Mouse (Mus musculus): ENCODE data around the gene Slc7a5.
A peak's percentile ranks its signal among the peaks of the same experiment; 100 is the strongest.

Slc7a5 gene

DNA sequence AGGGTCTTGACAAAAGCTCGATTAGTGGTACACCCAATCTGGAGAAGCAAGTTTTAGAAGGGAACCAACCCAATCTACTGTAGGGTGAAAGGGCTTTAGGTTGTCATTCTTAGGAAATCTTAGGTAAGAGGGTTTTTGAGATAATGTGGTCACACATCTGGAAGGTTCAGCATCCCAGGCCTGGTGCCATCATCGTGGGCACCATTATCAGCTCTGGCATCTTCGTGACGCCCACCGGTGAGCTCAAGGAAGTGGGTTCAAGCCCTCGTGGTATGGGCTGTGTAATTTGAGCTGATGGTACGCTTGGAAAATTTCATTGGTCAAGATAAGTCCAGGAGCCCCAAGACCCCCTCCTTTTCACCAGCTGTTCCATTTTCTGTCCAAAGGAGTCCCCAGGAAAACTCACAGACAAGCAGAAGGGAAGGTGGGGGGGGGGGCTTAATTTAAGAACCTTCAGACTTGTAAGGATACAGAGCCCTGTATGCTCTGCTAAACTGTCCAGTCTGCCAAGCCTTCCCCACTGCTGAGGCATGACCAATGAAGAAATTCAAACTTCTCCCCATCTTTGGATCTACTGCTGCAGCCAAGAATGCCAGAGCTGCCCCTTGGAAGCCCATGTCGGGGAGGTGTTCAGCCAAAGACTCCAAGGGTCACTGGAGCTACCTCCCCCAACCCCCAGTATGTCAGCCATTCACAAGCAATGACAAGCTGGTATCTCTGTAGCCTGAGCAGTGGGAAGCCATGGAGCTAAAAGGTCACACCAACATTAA, 1.1 kb upstream of the Slc7a5 start:
- no peak for DNase-seq (ENCODE audit: low read depth, low spot score)

- DNase-seq (ENCODE audit: low read depth, low spot score) = peak; percentile 66
Observed at GRCm38 (mm10) chr8:121906542-121907512, 667 bp downstream of the Slc7a5 start.

- DNase-seq (ENCODE audit: low read depth, low spot score) = no peak
Observed at GRCm38 (mm10) chr8:121905864-121906263, 1.6 kb downstream of the Slc7a5 start.

- DNase-seq (ENCODE audit: low read depth, low spot score) = no peak
Observed at GRCm38 (mm10) chr8:121905420-121905819, 2.1 kb downstream of the Slc7a5 start.

- no peak for DNase-seq (ENCODE audit: low read depth, low spot score)
Observed at GRCm38 (mm10) chr8:121904999-121905398, 2.5 kb downstream of the Slc7a5 start.

- DNase-seq (ENCODE audit: low read depth, low spot score) = no peak
Observed at GRCm38 (mm10) chr8:121903977-121904376, 3.5 kb downstream of the Slc7a5 start.

- DNase-seq (ENCODE audit: low read depth, low spot score) = no peak
Observed at GRCm38 (mm10) chr8:121901498-121902236, 5.8 kb downstream of the Slc7a5 start.

GRCm38 (mm10) chr8:121899180-121900044, 8.1 kb downstream of the Slc7a5 start:
- no peak for DNase-seq (ENCODE audit: low read depth, low spot score)

DNA sequence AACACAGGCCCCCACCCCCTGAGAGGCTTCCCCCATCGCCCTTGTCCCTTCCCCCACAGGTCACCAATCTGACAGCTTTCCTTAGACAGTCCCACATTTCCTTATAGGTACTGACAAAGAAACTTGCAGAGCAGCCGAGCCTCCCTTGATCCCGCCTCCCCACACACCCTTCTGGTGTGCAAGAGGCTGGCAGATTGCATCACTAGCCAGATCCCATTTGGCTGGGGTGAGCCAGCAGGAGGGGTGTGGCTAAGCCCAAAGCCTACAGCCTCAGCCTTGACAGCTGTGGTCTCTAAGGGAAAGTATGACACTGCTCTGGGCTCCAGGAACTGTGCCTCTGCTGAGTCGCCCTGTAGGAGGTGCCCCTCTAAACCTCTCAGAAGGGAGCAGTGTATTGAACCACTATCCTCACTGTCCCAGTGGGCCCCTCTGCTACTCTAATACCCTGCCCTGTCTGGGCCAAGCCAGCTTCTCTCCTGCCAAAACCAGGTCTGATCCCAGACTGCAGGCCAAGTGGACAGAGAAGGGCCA, 9.0 kb downstream of the Slc7a5 start:
- peak; percentile 55 for DNase-seq (ENCODE audit: low read depth, low spot score)

- DNase-seq (ENCODE audit: low read depth, low spot score) = no peak
Observed at GRCm38 (mm10) chr8:121897871-121898381, 9.6 kb downstream of the Slc7a5 start.

GRCm38 (mm10) chr8:121897205-121897604, 10.3 kb downstream of the Slc7a5 start:
- no peak for DNase-seq (ENCODE audit: low read depth, low spot score)

DNA sequence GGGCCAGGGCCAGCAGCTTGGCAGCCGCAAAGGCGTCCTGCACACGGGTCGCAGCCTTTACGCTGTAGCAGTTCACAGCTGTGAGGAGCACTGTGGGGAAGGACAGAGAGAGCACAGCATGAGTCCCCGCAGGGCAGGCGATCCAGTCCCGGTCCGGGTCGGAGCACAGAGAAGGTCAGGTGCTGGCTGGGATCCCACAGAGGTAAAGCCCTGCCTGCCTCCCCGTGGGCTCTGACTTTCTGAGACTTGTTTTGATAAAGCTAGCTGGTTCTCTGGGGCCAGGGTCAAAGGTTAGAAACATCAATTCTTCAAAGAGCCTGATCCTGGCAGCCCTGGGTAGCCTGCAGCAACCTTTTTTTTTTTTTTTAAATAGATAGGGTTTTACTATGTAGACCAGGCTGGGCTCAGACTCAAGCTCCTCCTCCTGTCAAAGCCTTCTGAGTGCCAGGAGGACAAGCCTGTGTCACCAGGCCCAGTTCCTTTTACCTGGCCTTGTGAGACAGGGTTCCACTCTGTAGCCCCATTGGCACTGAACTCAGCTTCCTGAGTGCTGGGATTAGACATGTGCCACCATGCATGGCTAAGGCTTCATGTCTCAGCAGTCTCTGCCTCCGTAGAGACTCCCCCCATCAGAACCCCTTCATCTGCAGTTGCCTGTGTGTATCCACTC, 10.9 kb downstream of the Slc7a5 start:
- DNase-seq (ENCODE audit: low read depth, low spot score) = no peak

- DNase-seq (ENCODE audit: low read depth, low spot score) = no peak
Observed at GRCm38 (mm10) chr8:121895910-121896309, 11.6 kb downstream of the Slc7a5 start.

DNA sequence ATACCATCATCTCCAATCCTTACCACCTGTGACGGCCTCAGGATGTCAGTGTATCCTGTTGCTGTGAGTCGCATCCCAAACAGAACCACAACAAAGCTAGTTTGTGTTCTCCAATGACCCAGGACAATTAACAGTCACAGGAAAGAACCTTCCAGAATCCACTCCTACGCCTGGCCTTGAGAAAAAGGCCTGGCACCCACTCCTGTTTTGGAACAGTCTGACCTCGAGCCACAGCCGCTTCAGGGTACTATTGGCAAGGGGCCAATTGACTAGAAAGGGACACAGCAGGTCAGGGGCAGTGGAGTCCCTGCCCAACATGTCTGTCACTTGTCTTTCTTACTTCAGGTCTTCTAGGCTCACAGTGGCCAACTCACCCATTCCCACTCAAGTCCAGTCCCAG, 14.6 kb downstream of the Slc7a5 start:
- no peak for DNase-seq (ENCODE audit: low read depth, low spot score)

DNA sequence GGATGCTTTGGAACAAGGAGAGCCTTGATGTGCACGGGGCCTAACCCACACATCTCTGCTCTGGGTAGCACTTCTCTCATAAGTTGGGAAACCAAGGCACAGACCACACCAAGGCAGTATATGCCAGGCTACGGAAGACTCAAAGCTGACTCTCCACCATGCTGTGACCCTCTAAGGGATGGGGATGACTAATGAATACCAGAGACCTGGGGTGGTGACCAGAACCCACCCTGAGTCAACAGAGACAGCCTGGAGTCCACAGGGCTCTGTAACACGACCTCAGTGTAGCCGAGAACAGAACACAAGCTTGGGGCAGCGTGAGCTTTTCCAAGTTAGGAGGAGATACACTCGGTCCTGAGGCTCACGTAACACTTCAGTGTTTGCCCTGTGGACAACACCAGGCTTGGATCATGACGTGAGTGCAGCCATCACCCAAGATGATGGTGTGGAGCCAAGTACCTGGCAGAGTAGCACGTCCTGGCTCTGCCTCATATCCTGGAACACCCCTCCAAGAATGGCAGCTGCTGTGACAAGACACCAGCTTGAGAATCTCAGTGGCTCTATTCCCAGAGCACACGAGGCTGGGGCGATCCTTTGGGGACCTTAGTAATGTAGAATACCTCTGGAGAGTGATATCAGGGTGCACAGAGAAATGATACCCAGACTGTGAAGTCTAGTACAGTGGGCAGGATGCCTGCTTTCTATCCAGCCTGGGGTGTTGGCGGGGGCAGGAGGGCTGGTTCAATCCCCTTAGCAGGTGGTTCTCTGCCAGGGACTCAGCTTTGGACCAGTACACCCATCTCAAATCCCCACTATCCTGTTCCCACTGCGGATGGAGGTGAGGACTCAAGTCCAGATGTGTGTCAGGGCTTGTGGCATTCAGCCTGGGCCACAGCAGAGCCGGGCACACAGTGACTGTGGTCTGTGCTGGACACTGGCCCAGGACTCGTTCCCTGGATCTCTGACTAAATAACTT, 17.4 kb downstream of the Slc7a5 start:
- DNase-seq (ENCODE audit: low read depth, low spot score) = no peak

DNA sequence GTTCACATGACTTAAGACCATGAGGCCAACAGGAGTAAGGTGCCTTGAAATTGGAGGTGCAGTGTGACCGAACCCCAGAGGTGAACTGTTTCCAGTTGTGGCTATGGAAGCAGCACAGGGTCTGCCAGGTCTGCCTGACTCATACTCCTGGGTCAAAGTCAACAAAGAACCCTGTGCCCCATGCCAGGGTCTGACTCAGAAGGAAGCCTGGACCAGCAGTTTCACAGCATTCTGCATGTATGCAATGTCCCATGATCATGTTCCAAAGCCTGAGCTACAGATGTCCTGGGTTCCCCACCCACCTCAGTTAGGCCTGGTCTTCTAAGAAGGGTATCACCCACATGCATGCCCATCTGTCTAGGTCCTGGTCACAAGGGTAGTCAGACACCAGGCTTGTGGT, 18.2 kb downstream of the Slc7a5 start:
- DNase-seq (ENCODE audit: low read depth, low spot score) = no peak

DNA sequence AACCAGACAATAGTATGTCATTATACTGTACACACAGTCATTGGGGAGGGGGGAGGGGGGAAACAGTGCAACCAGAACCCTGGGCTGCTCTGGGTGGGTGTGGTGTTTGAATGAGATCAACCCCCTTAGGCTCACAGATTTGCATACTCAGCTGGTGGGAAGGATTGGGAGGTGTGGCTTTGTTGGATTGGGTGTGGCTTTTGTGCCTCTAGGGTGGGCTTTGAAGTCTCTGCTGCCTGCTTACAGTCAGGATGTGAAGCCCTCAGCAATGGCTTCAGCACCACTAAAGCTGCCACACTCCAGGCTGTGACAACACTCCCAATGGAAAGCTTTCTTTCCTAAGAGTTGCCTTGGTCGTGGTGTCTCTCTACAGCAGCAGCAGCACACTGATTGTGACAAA, 19.9 kb downstream of the Slc7a5 start:
- DNase-seq (ENCODE audit: low read depth, low spot score) = no peak

DNA sequence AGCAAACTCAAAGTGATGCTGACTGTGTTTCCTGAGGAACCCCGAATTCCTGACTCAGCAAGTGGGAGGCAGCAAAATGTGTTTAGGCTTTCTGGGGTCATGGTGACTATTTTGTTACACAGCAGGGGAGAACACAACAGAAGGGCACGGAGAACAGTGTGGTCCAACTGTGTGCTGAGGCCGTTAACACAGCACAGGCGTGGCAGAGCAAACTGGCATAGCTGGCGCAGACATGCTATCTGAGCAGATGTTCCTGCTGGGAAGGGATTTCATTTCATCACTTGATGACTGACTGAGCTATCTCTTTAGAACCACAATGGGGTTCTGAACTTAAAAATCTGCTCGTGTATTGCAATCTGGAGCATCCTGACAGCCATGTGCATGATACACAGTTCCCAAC, 22.1 kb downstream of the Slc7a5 start:
- no peak for DNase-seq (ENCODE audit: low read depth, low spot score)

DNA sequence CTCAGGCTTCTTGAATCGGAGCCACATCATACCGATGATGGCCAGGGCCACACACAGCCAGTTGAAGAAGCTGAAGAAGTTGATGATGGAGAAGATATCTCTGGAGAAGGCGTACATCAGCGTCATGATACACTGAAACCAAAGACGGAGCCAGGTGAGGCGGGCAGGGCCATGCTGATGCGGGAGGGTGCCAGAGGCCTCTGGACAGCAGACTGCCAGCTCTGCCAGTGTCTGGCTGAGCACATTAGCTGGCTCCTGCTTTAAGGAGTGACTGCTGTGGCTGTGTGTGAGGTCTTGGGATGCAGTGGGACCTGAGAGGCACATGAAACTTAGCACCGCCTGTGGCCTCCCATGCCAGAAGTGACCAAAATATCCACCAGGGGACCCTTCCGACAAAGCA, 22.5 kb downstream of the Slc7a5 start:
- DNase-seq (ENCODE audit: low read depth, low spot score) = no peak
